Mouse (Mus musculus) adrenal gland, adult 18-20 months (tissue): Measurements from ENCODE around the gene Ttll3. TPM values are rescaled to one million over a fixed set of nuclear protein-coding genes. Genes with fewer than 3 reads are reported as not detected.

Source experiments
- DNase-seq, 2 experiments: peaks; one replicate each; pipeline ENCODE4 v3.0.0; 2021 to 2022; ENCODE audit warnings: low spot score in 2 of 2
- total RNA-seq, 2 experiments: library from RNA; stranded (reverse); gene quantifications; 1 replicate in 1 of 2; 2 replicates in 1 of 2; pipeline ENCODE4 v1.2.3; 2021

Gene Ttll3
- total RNA-seq, 2 experiments from 2014 or later: 3.0 to 4.0 TPM

GRCm38 (mm10) chr6:113418441-113419198, 29.6 kb downstream of the Ttll3 start:
- no peak for DNase-seq

DNA sequence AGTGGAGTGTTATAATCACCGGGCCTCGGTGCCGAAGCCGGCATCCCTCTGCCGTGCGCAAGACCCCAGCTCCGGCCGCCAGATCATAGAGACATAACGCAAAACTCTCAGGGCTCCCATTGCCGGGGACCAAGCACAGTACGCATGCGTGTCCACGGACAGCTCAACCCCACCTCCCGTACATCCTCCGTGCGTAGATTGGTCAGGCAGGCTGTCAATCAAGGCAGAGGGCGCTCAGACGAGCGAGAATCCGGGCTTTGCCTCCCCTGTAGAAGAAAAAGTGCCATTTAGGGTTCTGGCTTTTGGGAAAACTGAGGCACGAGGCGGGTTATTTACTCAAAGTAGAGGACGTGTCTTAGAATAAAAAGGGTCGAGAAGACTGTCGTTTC, 30.1 kb downstream of the Ttll3 start, which contains the start of gene Rpusd3:
TSS of gene Rpusd3 (minus strand) at position 142 of the 389 bp plus-strand sequence.
- DNase-seq: peak; percentile 99

DNA sequence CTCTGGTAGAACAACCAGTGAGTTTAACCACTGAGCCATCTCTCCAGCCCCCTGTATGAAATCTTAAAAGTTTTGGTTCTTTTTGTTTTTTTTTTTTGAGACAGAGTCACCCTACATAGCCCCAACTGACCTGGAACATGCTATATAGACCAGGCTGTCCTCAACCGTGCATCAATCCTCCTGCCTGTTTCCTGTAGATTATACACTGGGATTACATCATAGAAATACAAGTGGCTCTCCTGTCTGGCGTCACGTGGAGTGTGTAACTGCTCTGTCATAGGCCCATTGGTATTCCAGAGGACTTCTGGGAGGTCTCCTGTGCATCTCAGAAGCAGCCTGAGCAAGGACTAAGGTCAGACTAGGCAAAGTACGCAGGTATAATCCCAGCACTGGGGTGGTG, 33.9 kb downstream of the Ttll3 start:
- DNase-seq: no peak

- no peak for DNase-seq
Observed at GRCm38 (mm10) chr6:113424187-113424586, 35.1 kb downstream of the Ttll3 start.

DNA sequence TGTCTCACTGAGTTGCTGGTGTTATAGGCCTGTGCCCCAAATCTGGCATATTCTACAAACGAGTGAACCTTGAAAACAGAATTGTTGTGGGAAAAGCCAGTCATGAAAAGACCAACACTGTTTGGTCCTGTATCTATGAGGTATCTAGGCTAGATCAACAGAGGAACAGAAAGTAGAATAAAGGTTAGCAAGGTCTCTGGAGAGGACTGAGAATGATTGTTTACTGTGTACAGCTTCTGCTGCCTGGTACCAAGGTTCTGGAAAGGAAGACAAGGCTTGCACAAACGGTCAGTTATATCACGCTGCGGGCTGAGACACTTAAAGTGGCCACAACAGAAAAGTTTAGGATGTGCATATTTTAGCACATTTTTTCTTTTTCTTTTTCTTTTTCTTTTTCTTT, 37.6 kb downstream of the Ttll3 start:
- no peak for DNase-seq

DNA sequence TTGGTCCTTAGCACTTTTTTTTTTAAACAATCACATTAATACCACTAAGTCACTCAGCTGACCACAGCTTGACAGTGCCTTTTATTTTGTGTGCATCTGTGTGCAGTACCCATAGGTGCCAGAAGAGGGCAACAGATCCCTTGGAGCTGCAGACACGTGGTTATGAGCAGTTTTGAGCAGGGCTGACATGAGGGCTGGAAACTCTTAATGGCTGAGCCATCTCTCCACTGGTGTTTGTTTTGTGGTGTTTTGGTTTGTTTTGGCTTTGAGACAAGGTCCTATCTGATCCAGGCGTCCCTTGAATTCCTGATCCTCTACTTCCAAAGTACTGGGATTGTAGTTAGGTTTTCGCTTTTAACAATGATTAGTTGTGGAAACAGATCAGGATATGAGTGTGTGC, 38.3 kb downstream of the Ttll3 start:
- DNase-seq: no peak

DNA sequence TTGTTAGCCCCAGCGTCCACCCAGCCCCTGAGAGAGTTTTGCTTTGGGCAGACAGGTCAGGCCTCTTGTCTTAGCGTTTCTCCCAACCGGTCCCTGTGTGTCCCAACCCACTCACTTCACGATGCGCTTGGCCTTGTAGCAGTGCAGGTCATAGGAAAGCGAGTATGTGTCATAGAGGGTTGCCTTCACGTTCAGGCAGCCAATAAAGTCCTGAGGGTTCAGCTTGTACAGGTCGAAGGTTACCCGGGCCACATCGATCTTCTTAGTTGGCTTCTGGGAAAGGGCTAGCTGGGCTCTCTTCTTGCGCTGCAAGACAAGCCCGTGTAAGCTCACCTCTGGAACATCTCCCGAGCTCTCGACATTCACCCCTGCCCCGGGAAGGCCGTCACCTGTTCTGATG, 38.9 kb downstream of the Ttll3 start:
- DNase-seq: no peak

DNA sequence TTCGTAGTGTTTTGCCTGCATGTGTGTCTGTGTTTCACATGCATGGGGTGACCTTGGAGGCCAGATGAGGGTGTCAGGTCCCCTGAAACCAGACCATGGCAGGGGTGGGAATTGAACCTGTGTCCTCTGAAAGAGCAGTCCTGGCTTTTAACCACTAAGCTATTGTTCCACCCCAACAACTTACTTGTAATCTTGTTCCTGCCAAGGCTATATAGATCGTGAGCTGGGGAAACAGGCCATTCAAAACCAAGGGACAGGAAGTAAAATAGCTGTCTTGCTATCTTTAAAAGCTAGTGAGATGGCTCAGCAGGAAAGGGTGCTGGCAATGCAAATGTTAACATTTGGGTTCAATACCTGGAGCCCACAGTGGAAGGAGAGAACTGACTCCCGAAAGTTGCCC, 40.9 kb downstream of the Ttll3 start:
- DNase-seq: no peak

DNA sequence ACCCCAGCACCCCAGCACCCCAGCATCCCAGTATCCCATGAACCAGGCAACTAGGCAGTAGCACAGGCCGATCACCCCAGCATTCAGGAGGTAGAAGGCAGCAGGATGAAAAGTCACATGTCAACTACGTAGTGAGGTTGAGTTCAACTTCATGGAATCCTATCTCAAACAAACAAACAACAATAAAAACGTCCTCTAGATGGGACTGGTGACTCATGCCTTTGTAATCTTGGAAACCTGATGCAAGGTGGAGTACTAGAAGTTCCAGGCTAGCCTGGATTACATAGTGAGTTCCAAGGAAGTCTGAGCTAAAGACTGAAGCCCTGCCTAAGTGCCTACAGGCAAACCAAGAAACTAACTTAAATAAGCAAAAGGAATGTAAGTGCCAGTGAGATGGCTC, 41.8 kb downstream of the Ttll3 start:
- DNase-seq: no peak

DNA sequence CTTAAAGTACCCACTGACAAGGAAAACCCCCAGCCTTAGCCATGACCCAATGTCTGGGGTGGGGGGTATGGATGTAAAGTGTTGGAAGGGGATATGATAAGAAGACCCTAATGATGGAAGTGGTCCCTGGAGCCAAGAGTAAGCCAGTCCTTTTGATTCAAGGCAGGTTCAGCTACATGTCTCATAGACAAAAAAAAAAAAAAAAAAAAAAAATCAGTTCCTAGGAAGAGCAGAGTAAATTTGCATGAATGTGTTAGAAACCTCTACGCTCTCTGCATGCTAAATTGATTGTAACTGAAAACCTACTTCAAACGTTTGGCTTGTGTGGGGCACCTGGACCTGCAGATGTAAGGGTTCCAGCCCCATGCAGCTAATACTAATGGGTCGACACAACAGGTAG, 42.7 kb downstream of the Ttll3 start:
- DNase-seq: no peak

- no peak for DNase-seq
Observed at GRCm38 (mm10) chr6:113433661-113434060, 44.6 kb downstream of the Ttll3 start.

- no peak for DNase-seq
Observed at GRCm38 (mm10) chr6:113434691-113435090, 45.6 kb downstream of the Ttll3 start.

DNA sequence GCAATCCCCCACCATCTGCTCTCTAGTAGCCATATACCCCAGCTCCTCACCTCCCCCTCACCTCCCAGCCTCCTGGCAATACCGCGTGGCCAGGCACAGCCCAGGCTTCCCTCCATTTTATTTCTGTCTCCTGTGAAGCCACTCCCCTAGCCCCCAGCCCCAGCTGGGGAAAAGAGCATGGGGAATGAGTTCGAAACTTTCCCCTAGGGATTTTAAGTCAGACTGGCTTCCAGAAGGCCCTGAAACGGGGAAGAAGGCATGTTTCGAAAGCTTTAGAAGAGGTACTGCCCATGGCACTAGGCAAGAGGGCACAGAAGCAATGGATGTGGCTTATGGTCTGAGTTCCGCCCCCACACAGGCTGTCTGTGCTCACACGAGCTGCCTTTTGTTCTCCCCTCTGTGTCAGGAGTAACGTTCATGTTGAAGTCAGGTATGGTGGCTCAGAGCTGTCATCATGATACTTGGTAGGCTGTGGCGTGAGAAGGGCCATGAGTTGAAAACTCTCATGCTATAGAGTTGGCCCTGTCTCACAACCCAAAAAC, 46.7 kb downstream of the Ttll3 start, which contains the start of gene Cidec:
TSS of gene Cidec (minus strand) at position 97 of the 542 bp plus-strand sequence.
- no peak for DNase-seq

- no peak for DNase-seq
Observed at GRCm38 (mm10) chr6:113437135-113437534, 48.1 kb downstream of the Ttll3 start.

DNA sequence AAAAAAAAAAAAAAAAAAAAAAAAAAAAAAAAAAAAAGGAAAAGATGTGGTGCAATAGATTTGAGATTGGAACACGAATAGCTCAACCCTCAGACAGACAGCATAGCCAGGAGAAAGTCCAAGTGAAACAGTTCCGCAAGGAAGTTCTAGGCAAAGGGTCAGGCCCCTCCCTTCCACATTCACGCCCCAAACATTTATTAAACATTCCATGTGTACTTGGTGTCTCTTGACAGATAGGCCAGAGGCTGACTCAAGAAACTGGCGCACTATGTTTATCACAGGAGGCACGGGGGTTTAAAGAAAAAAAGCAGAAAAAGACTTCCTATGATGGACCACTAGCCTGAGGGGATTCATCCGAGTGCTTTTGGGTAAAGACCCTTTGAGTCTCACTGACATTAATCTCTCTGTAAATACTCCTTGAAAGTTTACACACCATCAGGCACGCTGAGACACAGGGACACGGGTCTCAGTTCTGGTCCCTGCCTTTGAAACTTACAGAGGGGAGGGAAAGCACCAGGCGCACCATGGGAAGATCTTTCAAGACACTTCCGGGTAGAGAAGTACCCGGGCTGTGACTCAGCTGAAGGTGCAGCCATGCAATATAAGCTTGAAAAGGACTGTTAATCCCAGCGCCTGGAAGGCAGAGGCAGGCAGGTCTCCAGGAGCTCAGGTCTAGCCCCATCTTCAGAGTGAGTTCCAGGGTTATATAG, 49.8 kb downstream of the Ttll3 start:
- DNase-seq: no peak

DNA sequence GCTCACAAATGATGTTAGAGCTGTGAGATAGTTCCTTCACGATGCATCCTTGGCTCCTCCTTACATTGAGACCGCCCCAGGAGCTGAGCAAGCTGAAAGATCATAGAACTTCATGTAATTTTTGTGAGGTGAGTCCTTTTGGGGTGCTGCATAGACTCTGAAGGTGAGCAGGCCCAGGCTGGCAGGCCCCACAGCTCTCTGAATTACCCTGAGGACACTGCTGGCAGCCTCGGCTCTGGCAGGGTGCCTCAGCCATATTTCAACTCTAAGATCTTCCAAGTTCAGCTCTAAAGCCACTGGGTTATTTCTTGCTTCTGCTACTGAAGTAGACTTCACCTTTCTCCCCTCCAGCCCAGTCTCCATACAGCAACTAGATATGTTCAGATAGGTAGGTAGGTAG, 51.6 kb downstream of the Ttll3 start:
- DNase-seq: no peak

GRCm38 (mm10) chr6:113441147-113441680, 52.2 kb downstream of the Ttll3 start:
- peak; percentile 63 to 64 for DNase-seq

DNA sequence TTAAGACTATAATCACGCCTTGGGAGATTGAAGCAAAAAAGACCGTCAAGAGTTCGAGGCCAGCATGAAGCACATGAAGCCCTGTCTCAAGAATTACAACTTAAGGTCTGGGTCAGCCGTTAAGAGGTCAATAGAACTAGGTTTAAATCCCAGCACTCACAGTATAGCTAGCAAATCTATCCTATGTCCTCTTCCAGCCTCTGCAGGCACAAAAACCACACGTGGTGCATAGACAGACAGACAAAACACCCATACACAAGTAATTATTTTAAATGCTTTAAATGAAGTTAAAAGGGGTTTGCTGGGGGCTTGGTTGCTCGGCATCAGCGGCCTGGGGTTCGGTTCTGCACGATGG, 53.0 kb downstream of the Ttll3 start:
- DNase-seq: no peak

DNA sequence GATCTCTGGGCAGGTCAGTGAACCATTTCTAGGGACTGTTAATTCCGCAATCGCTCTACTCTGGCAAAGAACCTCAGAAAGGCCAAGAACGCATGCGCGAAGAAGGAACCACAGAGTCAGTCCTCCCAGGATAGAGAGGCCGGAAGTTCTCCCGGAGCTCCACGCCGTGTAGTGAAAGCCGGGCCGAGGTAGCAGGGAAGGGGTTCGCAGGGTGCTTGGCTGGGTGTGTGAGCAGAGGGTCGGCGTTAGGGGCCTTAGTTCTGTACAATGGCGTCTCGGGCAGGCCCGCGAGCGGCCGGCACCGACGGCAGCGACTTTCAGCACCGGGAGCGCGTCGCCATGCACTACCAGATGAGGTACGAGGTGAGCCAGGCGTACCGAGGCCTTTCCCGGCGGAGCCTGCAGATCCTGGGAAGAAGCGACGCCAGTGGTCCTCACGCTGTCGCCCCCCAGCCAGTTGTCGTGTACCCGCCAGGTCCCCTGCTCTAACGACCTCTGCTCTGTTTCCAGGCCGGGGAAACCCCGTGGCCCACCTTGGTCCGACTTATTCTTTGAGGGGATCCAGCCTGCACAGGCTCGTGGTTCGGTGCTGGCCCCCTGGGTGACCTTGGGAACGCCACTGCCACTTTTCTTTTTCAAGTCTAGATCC, 53.5 kb downstream of the Ttll3 start, which contains the start of gene Jagn1:
TSS of gene Jagn1 (plus strand) at position 128 of the 649 bp plus-strand sequence.
- peak; percentile 88 to 89 for DNase-seq

GRCm38 (mm10) chr6:113443091-113443490, 54.0 kb downstream of the Ttll3 start:
- no peak for DNase-seq

DNA sequence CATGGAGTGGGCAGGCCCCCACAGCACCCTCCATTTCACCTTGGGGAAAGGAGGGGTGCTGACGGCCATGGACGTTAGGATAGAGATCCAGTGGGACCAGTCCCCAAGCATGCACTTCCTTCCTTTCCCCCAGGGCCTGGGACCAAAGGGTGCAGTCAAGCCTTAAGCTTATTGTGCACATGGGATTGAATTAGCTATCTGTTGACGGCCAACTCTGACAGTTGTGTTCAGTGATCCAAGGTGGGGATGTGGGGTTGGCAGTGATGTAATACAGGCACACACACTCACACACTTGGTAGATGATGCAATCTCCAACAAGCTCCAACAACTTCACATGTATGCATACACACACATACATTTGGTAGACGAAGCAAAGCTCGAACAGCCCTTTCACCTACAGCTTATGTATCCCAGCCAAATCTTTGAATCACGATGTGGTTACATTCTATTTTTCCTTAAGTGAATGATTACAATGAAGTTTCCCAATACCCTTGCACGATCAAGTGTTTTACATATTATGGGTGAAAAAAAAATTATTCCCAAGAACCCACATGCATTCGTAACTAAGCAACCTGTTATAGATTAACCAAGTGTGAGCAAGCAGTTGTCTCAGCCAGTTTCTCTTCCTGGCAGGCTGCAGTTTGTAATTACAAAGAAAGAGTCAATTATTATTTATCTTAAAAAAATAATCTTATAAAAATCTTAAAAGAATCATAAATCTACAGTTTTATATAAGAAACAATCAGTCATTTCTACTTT, 55.3 kb downstream of the Ttll3 start:
- no peak for DNase-seq
